Mouse (Mus musculus): ENCODE measurements at regions not wholly inside any gene's neighbourhood (a gene's known extent, or its start where the extent isn't known, plus 50 kb on each side); places are given as distances from the start of the nearest gene placed in this dataset.
A peak's percentile ranks its signal among the peaks of the same experiment; 100 is the strongest.

- peak; percentile 20 for DNase-seq (ENCODE audit: low read depth, low spot score)
Observed at GRCm38 (mm10) chr13:85639376-85640229, 350.7 kb upstream of the Rasa1 start.

DNA sequence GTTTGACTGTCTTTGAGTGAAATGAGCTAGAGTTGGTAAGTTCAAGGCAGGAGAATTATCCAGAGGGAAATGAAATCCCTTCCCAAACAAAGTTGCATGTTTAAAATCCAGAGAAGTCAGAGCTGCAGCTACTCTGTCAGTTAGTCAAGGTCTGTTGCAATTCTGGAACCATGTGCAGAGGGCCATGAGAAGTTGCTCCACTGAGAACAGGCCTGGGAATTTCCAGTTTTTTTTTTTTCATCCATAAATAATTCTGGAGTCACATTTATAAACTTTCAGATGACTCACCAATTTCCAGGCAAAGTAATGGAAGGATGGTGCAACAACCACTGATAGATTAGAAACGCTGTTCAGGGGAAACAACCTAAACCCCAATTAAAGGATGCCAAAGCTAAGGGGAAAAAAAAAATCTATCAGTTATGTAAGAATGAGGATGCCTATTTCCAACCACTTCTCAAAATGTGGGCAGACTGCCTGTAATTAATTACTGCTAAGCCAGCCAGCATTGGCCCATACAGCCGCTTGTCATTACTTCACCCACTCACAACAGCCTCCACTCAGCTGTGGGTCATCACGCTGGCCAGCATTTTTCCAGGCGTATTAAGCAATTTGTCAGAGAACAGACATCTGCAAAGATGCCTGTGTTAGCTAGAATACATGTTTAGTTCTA, 340.7 kb upstream of the Rasa1 start:
- no peak for DNase-seq (ENCODE audit: low read depth, low spot score)

All from ZHBTc4 (cell line).